Mouse (Mus musculus): ENCODE results near the gene Aym1. TPM values are rescaled to one million over a fixed set of nuclear protein-coding genes. Genes with fewer than 3 reads are reported as not detected.

Aym1 gene
- polyA plus RNA-seq, 1 experiment from 2014 or later, result not detected

Small RNA genes lying within 50 kb of the gene (microRNA-seq; reads per million reads assigned to microRNA genes)
- not detected for gene Mir7229
- gene Mir7230, result not detected

Other genes with a start within 250 kb of the Aym1 start
- gene 2900026A02Rik, start 136.1 kb upstream of the Aym1 start, polyA plus RNA-seq (2015; fragmentation: Nextera tagmentation; extraction: Ambion mirVana), result 10.8 and 11.9 TPM in 2 replicates
- gene Tmem211, start 130.4 kb upstream of the Aym1 start, polyA plus RNA-seq (2015; fragmentation: Nextera tagmentation; extraction: Ambion mirVana), result not detected in 2 replicates
- gene Sgsm1, start 46.5 kb upstream of the Aym1 start, polyA plus RNA-seq (2015; fragmentation: Nextera tagmentation; extraction: Ambion mirVana), result 4.8 and 5.4 TPM in 2 replicates
- 5.5 and 5.6 TPM in 2 replicates for gene Wscd2, start 133.0 kb downstream of the Aym1 start, polyA plus RNA-seq (2015; fragmentation: Nextera tagmentation; extraction: Ambion mirVana)